Mouse (Mus musculus) CD4-positive helper T cell, adult 2 months (primary cell): ENCODE results near the gene Iqcf5.
"Not testable (repeated sequence)": the region's sequence is repeated elsewhere in the genome, so short reads cannot be mapped to it uniquely, and the experiment has no call there.

Experiments used
- DNase-seq: peaks from one replicate; pipeline ENCODE4 v3.0.0-alpha.2; 2012; ENCODE audit warnings: low read depth, missing footprints, low spot score

Gene Iqcf5

GRCm38 (mm10) chr9:106481676-106482075, 32.7 kb upstream of the Iqcf5 start:
- no peak for DNase-seq

- DNase-seq: no peak
Observed at GRCm38 (mm10) chr9:106482578-106483115, 31.7 kb upstream of the Iqcf5 start.

GRCm38 (mm10) chr9:106483136-106483535, 31.2 kb upstream of the Iqcf5 start:
- no peak for DNase-seq

- DNase-seq: no peak
Observed at GRCm38 (mm10) chr9:106483606-106484005, 30.8 kb upstream of the Iqcf5 start.

- DNase-seq: no peak
Observed at GRCm38 (mm10) chr9:106485076-106485475, 29.3 kb upstream of the Iqcf5 start.

GRCm38 (mm10) chr9:106487602-106488001, 26.8 kb upstream of the Iqcf5 start:
- not testable (repeated sequence) for DNase-seq

- no peak for DNase-seq
Observed at GRCm38 (mm10) chr9:106499667-106500066, 14.7 kb upstream of the Iqcf5 start, which contains the start of gene Iqcf1. Iqcf1 (plus strand) TSS chr9:106499967.

GRCm38 (mm10) chr9:106501846-106502245, 12.5 kb upstream of the Iqcf5 start:
- DNase-seq: no peak

GRCm38 (mm10) chr9:106504246-106504645, 10.1 kb upstream of the Iqcf5 start:
- DNase-seq: no peak

GRCm38 (mm10) chr9:106509356-106509755, 5.0 kb upstream of the Iqcf5 start:
- no peak for DNase-seq

- no peak for DNase-seq
Observed at GRCm38 (mm10) chr9:106512729-106513450, 1.5 kb upstream of the Iqcf5 start.

- no peak for DNase-seq
Observed at GRCm38 (mm10) chr9:106513566-106513965, 807 bp upstream of the Iqcf5 start.

GRCm38 (mm10) chr9:106519433-106519832, 5.1 kb downstream of the Iqcf5 start:
- DNase-seq: no peak

- no peak for DNase-seq
Observed at GRCm38 (mm10) chr9:106519909-106520308, 5.5 kb downstream of the Iqcf5 start.

- DNase-seq: peak; percentile 46
Observed at GRCm38 (mm10) chr9:106531833-106532232, 17.5 kb downstream of the Iqcf5 start.

- no peak for DNase-seq
Observed at GRCm38 (mm10) chr9:106534296-106534695, 19.9 kb downstream of the Iqcf5 start.

GRCm38 (mm10) chr9:106534975-106535374, 20.6 kb downstream of the Iqcf5 start:
- DNase-seq: no peak

- no peak for DNase-seq
Observed at GRCm38 (mm10) chr9:106561531-106561930, 47.2 kb downstream of the Iqcf5 start, which contains the start of gene Iqcf3. Iqcf3 (minus strand) TSS chr9:106561631.

GRCm38 (mm10) chr9:106562291-106562690, 47.9 kb downstream of the Iqcf5 start:
- DNase-seq: no peak

- DNase-seq: no peak
Observed at GRCm38 (mm10) chr9:106564025-106564424, 49.7 kb downstream of the Iqcf5 start.
